Mouse (Mus musculus): Measurements from ENCODE around the gene Pccb. TPM values are rescaled to one million over a fixed set of nuclear protein-coding genes. Genes with fewer than 3 reads are reported as not detected.

The Pccb gene
- polyA plus RNA-seq, 1 experiment from 2014 or later: 25.4 TPM

DNA sequence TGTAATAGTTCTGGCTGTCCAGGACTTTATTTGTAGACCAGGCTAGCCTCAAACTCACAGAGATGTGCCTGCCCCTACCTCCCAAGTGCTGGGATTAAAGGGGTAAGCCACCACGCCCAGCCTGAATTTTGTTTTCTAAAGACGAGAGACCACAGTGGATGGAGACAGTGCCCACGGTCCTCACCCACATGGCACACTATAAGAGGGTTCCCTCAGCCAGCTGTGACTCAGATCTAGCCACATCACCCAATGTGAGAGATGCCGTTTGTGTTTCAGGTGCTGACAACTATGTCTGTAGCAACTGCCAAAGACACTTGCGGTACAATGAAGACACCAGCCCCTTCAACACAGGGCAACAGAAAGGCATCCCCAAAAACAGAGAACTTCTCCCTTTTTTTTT lies 47.7 kb downstream of the Pccb start:
- no peaks in the 10 kb centered on the region for H3K4me1 ChIP-seq (ENCODE audit: control insufficient read depth, insufficient read depth, low read length)
- H3K4me3 ChIP-seq (ENCODE audit: low read depth, low read length): no peak overlapping the region
- WGBS: 93% methylated on average over 5 of the region's 5 CpGs
- H3K36me3 ChIP-seq (ENCODE audit: control insufficient read depth, insufficient read depth, low read length): peaks cover 7% of the 10 kb centered on the region; the same call in 1 of the 2 replicates
- H3K9ac ChIP-seq (replicated peaks; ENCODE audit: low read depth, low read length): no peak overlapping the region
- no peaks in the 10 kb centered on the region for H3K27me3 ChIP-seq (ENCODE audit: control insufficient read depth, insufficient read depth, low read length)
- peaks cover 4% of the 10 kb centered on the region; the same call in 1 of the 2 replicates for H3K9me3 ChIP-seq (ENCODE audit: control insufficient read depth, low read length)
- no peak overlapping the region for H3K27ac ChIP-seq (ENCODE audit: low read depth, low read length)
- no peak for ATAC-seq (ENCODE audit: low read depth)
- H3K4me2 ChIP-seq (ENCODE audit: low read depth, low read length): no peak overlapping the region

- H3K9me3 ChIP-seq (ENCODE audit: control insufficient read depth, low read length): peaks cover 4% of the 10 kb centered on the region; the same call in 1 of the 2 replicates
- H3K36me3 ChIP-seq (ENCODE audit: control insufficient read depth, insufficient read depth, low read length): peaks cover 7% of the 10 kb centered on the region; the same call in 1 of the 2 replicates
- H3K4me2 ChIP-seq (ENCODE audit: low read depth, low read length): no peak overlapping the region
- no peaks in the 10 kb centered on the region for H3K4me1 ChIP-seq (ENCODE audit: control insufficient read depth, insufficient read depth, low read length)
- no peak for ATAC-seq (ENCODE audit: low read depth)
- no peak overlapping the region for H3K9ac ChIP-seq (replicated peaks; ENCODE audit: low read depth, low read length)
- no peak overlapping the region for H3K4me3 ChIP-seq (ENCODE audit: low read depth, low read length)
- no peak overlapping the region for H3K27ac ChIP-seq (ENCODE audit: low read depth, low read length)
- H3K27me3 ChIP-seq (ENCODE audit: control insufficient read depth, insufficient read depth, low read length): no peaks in the 10 kb centered on the region
- 96% methylated on average over 25 of the region's 25 CpGs for WGBS
These were observed 50.1 kb downstream of the Pccb start for GRCm38 (mm10) chr9:100984381-100985310.

DNA sequence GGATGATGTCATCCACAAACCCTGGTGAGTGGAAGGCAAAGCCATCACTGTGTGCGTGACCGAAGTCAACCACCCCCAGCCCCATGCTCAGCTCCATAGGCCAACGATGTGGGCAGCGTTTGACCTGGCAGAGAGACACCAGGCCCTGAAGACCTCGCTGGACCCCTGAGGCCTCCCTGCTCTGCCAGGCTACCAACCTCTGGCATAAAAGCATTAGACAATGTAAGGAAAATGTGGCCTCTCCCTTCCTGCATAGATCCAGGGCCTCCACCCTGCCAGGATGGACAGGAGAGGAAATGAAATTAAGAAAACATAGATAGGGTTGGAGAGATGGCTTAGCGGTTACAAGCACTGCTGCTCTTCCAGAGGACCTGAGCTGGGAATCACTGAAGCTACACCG lies 51.9 kb downstream of the Pccb start:
- H3K9me3 ChIP-seq (ENCODE audit: control insufficient read depth, low read length): no peaks in the 10 kb centered on the region
- no peaks in the 10 kb centered on the region for H3K4me1 ChIP-seq (ENCODE audit: control insufficient read depth, insufficient read depth, low read length)
- H3K36me3 ChIP-seq (ENCODE audit: control insufficient read depth, insufficient read depth, low read length): peaks cover 2% of the 10 kb centered on the region; the same call in 1 of the 2 replicates
- no peak overlapping the region for H3K4me2 ChIP-seq (ENCODE audit: low read depth, low read length)
- no peak overlapping the region for H3K4me3 ChIP-seq (ENCODE audit: low read depth, low read length)
- H3K9ac ChIP-seq (replicated peaks; ENCODE audit: low read depth, low read length): no peak overlapping the region
- no peak overlapping the region for H3K27ac ChIP-seq (ENCODE audit: low read depth, low read length)
- H3K27me3 ChIP-seq (ENCODE audit: control insufficient read depth, insufficient read depth, low read length): no peaks in the 10 kb centered on the region
- 94% methylated on average over 7 of the region's 7 CpGs for WGBS
- ATAC-seq (ENCODE audit: low read depth): no peak

GRCm38 (mm10) chr9:100979260-100979659 lies 55.4 kb downstream of the Pccb start:
- H3K9ac ChIP-seq (replicated peaks; ENCODE audit: low read depth, low read length): no peak overlapping the region
- H3K4me1 ChIP-seq (ENCODE audit: control insufficient read depth, insufficient read depth, low read length): no peaks in the 10 kb centered on the region
- no peaks in the 10 kb centered on the region for H3K9me3 ChIP-seq (ENCODE audit: control insufficient read depth, low read length)
- WGBS: 74% methylated on average over 5 of the region's 5 CpGs
- peaks cover 2% of the 10 kb centered on the region; the same call in 1 of the 2 replicates for H3K36me3 ChIP-seq (ENCODE audit: control insufficient read depth, insufficient read depth, low read length)
- H3K4me3 ChIP-seq (ENCODE audit: low read depth, low read length): no peak overlapping the region
- no peaks in the 10 kb centered on the region for H3K27me3 ChIP-seq (ENCODE audit: control insufficient read depth, insufficient read depth, low read length)
- H3K27ac ChIP-seq (ENCODE audit: low read depth, low read length): no peak overlapping the region
- H3K4me2 ChIP-seq (ENCODE audit: low read depth, low read length): no peak overlapping the region
- no peak for ATAC-seq (ENCODE audit: low read depth)

DNA sequence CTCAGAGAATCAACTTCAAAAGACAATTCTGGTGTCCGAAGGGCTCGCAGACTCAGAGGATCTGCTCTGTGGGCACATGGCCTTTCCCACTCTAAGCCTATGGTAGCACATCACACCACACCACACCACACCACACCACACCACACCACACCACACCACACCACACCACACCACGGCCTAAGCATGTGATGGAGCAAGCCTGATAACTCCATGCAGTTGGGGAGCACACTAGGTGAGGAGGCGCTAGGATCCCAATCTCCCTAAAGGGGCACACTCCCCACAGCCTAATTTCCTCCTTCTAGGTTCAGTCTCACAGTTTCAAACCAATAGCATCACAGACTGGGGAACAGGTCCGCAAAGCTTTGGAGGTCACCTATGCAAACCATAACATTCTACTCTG lies 56.0 kb downstream of the Pccb start:
- ATAC-seq (ENCODE audit: low read depth): no peak
- H3K36me3 ChIP-seq (ENCODE audit: control insufficient read depth, insufficient read depth, low read length): 0 out of 2 replicates have a peak, but pooled peaks cover 2% of the 10 kb centered on the region

GRCm38 (mm10) chr9:100969461-100969860 lies 65.2 kb downstream of the Pccb start:
- Histone ChIP-seq H3K9me3 (ENCODE audit: control insufficient read depth, low read length) (no peaks in the 10 kb centered on the region), H3K4me1 (ENCODE audit: control insufficient read depth, insufficient read depth, low read length) (no peaks in the 10 kb centered on the region), H3K27me3 (ENCODE audit: control insufficient read depth, insufficient read depth, low read length) (no peaks in the 10 kb centered on the region), H3K4me2 (ENCODE audit: low read depth, low read length) (no peak overlapping the region), H3K27ac (ENCODE audit: low read depth, low read length) (no peak overlapping the region), H3K36me3 (ENCODE audit: control insufficient read depth, insufficient read depth, low read length) (no peaks in the 10 kb centered on the region), H3K4me3 (ENCODE audit: low read depth, low read length) (no peak overlapping the region), H3K9ac (replicated peaks; ENCODE audit: low read depth, low read length) (no peak overlapping the region)
- 89% methylated on average over 2 of the region's 2 CpGs for WGBS
- ATAC-seq (ENCODE audit: low read depth): no peak

More for the DNA sequence above, 56.0 kb downstream of the Pccb start:
- H3K9ac ChIP-seq (replicated peaks; ENCODE audit: low read depth, low read length): no peak overlapping the region
- H3K4me2 ChIP-seq (ENCODE audit: low read depth, low read length): no peak overlapping the region
- H3K9me3 ChIP-seq (ENCODE audit: control insufficient read depth, low read length): no peaks in the 10 kb centered on the region
- H3K27me3 ChIP-seq (ENCODE audit: control insufficient read depth, insufficient read depth, low read length): no peaks in the 10 kb centered on the region
- H3K27ac ChIP-seq (ENCODE audit: low read depth, low read length): no peak overlapping the region
- no peak overlapping the region for H3K4me3 ChIP-seq (ENCODE audit: low read depth, low read length)
- 98% methylated on average over 5 of the region's 5 CpGs for WGBS
- no peaks in the 10 kb centered on the region for H3K4me1 ChIP-seq (ENCODE audit: control insufficient read depth, insufficient read depth, low read length)

DNA sequence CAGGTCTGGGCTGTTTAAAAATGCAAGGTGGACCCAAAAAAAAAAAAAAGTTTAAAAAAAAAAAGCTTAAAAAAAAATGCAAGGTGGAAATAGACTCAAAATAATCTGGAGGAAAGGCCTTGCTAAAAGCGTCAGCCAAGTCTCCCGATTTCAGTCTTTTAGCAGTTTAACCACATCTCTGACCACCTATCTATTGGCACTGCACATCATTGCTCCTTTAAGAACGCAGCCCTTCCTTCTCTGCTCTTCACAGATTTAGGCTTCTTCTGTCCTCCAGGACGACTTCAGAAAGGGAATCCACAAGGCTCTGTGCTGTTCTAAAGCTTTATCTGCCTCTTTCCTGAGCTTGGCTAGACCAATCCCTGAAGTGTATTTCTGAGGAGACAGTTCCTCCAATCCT lies 70.6 kb downstream of the Pccb start:
- Histone ChIP-seq H3K27ac (ENCODE audit: low read depth, low read length) (no peak overlapping the region), H3K4me3 (ENCODE audit: low read depth, low read length) (no peak overlapping the region), H3K27me3 (ENCODE audit: control insufficient read depth, insufficient read depth, low read length) (no peaks in the 10 kb centered on the region), H3K4me2 (ENCODE audit: low read depth, low read length) (no peak overlapping the region), H3K36me3 (ENCODE audit: control insufficient read depth, insufficient read depth, low read length) (no peaks in the 10 kb centered on the region), H3K9me3 (ENCODE audit: control insufficient read depth, low read length) (no peaks in the 10 kb centered on the region), H3K9ac (replicated peaks; ENCODE audit: low read depth, low read length) (no peak overlapping the region), H3K4me1 (ENCODE audit: control insufficient read depth, insufficient read depth, low read length) (0 out of 2 replicates have a peak, but pooled peaks cover 3% of the 10 kb centered on the region)
- 77% methylated on average over 4 of the region's 4 CpGs for WGBS
- no peak for ATAC-seq (ENCODE audit: low read depth)

- H3K9ac ChIP-seq (replicated peaks; ENCODE audit: low read depth, low read length): no peak overlapping the region
- H3K27ac ChIP-seq (ENCODE audit: low read depth, low read length): no peak overlapping the region
- WGBS: 75% methylated on average over 1 of the region's 1 CpGs
- 0 out of 2 replicates have a peak, but pooled peaks cover 3% of the 10 kb centered on the region for H3K4me1 ChIP-seq (ENCODE audit: control insufficient read depth, insufficient read depth, low read length)
- no peaks in the 10 kb centered on the region; the same call in 1 of the 2 replicates for H3K36me3 ChIP-seq (ENCODE audit: control insufficient read depth, insufficient read depth, low read length)
- no peak overlapping the region for H3K4me3 ChIP-seq (ENCODE audit: low read depth, low read length)
- H3K4me2 ChIP-seq (ENCODE audit: low read depth, low read length): no peak overlapping the region
- H3K27me3 ChIP-seq (ENCODE audit: control insufficient read depth, insufficient read depth, low read length): no peaks in the 10 kb centered on the region
- ATAC-seq (ENCODE audit: low read depth): peak; percentile 41; the same call in 1 of the 2 replicates
- no peaks in the 10 kb centered on the region for H3K9me3 ChIP-seq (ENCODE audit: control insufficient read depth, low read length)
These were observed 71.2 kb downstream of the Pccb start for GRCm38 (mm10) chr9:100963428-100963912.

DNA sequence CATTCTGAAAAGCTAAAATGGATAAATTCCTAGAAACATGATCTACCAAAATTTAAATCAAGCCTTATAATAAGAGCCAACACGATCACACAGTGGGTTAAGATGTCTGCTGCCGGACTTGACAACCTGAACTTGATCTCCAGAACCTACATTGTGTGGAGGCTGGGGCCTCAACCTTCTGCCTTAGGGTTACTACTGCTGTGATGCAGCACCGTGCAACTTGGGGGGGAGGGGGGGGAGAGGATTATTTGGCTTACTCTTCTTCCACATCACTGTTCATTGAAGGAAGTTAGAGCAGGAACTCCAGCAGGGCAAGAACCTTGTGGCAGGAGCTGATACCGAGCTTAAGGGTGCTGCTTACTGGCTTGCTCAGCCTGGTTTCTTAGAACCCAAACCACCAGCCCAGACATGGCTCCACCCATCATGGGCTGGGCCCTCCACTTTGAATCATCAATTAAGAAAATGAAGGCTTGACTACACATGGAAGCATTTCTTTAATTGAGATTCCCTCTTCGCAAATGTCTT lies 71.7 kb downstream of the Pccb start:
- ATAC-seq (ENCODE audit: low read depth): no peak
- Histone ChIP-seq H3K27me3 (ENCODE audit: control insufficient read depth, insufficient read depth, low read length) (no peaks in the 10 kb centered on the region), H3K4me2 (ENCODE audit: low read depth, low read length) (no peak overlapping the region), H3K4me3 (ENCODE audit: low read depth, low read length) (no peak overlapping the region), H3K27ac (ENCODE audit: low read depth, low read length) (no peak overlapping the region), H3K9me3 (ENCODE audit: control insufficient read depth, low read length) (no peaks in the 10 kb centered on the region), H3K4me1 (ENCODE audit: control insufficient read depth, insufficient read depth, low read length) (0 out of 2 replicates have a peak, but pooled peaks cover 3% of the 10 kb centered on the region), H3K9ac (replicated peaks; ENCODE audit: low read depth, low read length) (no peak overlapping the region), H3K36me3 (ENCODE audit: control insufficient read depth, insufficient read depth, low read length) (peaks cover 5% of the 10 kb centered on the region; the same call in 1 of the 2 replicates)
- WGBS: 65% methylated on average over 5 of the region's 5 CpGs

All from neural tube, embryonic 14.5 days (tissue).